Mouse (Mus musculus): Measurements from ENCODE around the gene Olfr273.

GRCm38 (mm10) chr4:52821375-52821774, 37.7 kb downstream of the Olfr273 start:
- TF ChIP-seq CTCF (IDR thresholded peaks at IDR 0.05; ENCODE audit: borderline replicate concordance, insufficient read depth, low read length) (no peak), POLR2A (IDR thresholded peaks at IDR 0.05; ENCODE audit: low read depth, low read length) (no peak)
